Mouse (Mus musculus) spleen, adult 2 months (tissue): ENCODE measurements around the gene Taco1.

ENCODE experiments used
- CTCF ChIP-seq: fragments of 200-500 bp; IDR thresholded peaks from 2 replicates; pipeline ENCODE4 v1.5.1; 2011; ENCODE audit warnings: mild to moderate bottlenecking, inconsistent platforms; ENCODE audit not compliant: insufficient read depth, insufficient read length, insufficient replicate concordance; ENCODE audit errors: extremely low read depth
- POLR2A ChIP-seq: fragments of 200-500 bp; IDR thresholded peaks from 2 replicates; pipeline ENCODE4 v1.6.1; 2011; ENCODE audit warnings: low read depth, low read length, inconsistent platforms

- TF ChIP-seq POLR2A (no peak), CTCF (no peak)
These were observed 49.4 kb upstream of the Taco1 start for GRCm38 (mm10) chr11:106016440-106016839.
